Mouse (Mus musculus) small intestine, adult 2 months (tissue): ENCODE measurements around the gene Vwa7.

Experiments used
- CTCF ChIP-seq: fragments of 200-500 bp; IDR thresholded peaks from 2 replicates; pipeline ENCODE4 v1.5.1; 2012; ENCODE audit warnings: low read depth, mild to moderate bottlenecking, control low read depth, inconsistent platforms, low read length, moderate library complexity, mixed read lengths; ENCODE audit not compliant: insufficient replicate concordance, insufficient read length; ENCODE audit errors: extremely low read depth
- POLR2A ChIP-seq: fragments of 200-500 bp; IDR thresholded peaks from 2 replicates; pipeline ENCODE4 v1.6.1; 2012; ENCODE audit warnings: low read depth, mild to moderate bottlenecking, control low read depth, inconsistent platforms, low read length, moderate library complexity

GRCm38 (mm10) chr17:35023221-35023620 lies 6.8 kb downstream of the Vwa7 start:
- TF ChIP-seq CTCF (no peak), POLR2A (no peak)
